Mouse (Mus musculus) liver, postnatal 0 days (tissue): Measurements from ENCODE around the gene Ccr1.

Experiments used
- CTCF ChIP-seq: sonication (generic); IDR thresholded peaks from 2 replicates; pipeline ENCODE4 v1.5.1; 2016; ENCODE audit warnings: antibody characterized with exemption, low read depth
- EP300 ChIP-seq: IDR thresholded peaks from 2 replicates; pipeline ENCODE4 v1.6.1; 2016; ENCODE audit warnings: antibody characterized with exemption, low read depth, mild to moderate bottlenecking

DNA sequence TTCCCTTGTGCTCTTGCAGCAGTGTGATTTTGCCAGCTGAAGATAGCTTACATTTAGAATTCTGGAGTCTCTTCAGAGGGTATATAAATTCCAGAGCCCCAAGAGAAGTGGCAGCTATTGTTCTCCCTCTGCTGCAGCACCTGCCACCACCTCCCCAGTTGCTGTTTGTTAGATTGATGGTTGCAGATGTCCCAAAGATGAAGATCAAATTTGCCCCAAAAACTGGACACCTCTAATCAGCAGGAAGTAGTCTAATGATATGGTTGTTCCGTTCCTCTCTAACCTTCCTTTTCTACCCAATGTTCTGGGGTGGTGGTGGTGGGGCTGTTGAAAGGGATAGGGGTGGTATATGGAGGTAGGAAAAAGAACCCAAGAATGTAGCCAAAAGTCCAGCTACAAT, 14.2 kb upstream of the Ccr1 start:
- no peak for TF ChIP-seq CTCF
- TF ChIP-seq EP300: no peak
